Mouse (Mus musculus) T-helper 17 cell (primary cell): ENCODE results near the gene Rab40b.
"Not testable (repeated sequence)": the region's sequence is repeated elsewhere in the genome, so short reads cannot be mapped to it uniquely, and the experiment has no call there.

Experiments
- in situ Hi-C, 2 experiments: fragments of 300-600 bp; cut with MboI, MseI; formaldehyde crosslinking; loops; 1 replicate in 1 of 2; 2 replicates in 1 of 2; pipeline ENCODE4 v1.15.1; 2025; ENCODE audit warnings: high pct_unique_total_duplicates in 2 of 2

Rab40b gene

DNA sequence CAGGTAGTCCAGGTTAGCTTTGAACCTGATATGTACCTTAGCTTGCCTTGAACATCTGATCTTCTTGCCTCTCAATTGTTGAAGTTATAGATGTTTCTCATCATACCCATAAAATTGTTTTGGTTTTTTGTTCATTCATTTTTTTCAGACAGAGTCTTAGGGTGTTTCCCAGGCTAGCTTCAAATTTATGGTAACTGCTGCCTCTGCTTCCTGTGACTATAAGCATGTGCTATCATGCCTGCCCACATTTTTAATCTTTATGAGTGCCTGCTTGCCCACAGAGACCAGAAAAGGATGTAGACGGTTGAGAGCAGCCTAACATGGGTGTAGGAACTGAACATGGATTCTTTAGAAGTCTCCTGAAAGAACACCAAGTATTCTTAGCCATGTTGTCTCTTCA, 19.3 kb downstream of the Rab40b start:
- in situ Hi-C loops = no loop called here

DNA sequence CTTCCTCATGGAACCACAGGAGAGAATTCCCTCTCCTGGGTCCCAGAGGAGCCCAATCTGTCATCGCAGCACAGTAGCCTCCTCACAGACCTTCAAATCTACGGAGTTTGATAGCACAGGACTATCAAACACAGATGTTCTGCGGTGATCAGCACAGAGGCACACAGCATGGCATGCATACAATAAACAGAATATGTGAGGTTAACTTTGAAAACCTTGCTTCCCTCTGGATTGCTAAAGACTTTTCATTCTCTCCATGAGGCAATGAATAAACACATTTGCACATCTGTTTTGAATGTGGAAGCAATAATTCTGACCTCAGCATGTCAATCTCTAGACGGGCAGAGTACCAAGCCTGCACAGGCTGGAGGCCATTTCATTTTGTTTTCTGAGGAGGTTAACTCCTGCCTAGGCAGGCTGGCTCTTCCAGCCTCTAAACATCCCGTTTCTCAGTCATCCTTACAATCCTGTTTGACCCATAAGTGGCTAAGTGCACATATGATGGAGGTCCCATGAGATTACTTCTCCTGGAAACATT, 20.8 kb downstream of the Rab40b start:
- in situ Hi-C loops = no loop called here

DNA sequence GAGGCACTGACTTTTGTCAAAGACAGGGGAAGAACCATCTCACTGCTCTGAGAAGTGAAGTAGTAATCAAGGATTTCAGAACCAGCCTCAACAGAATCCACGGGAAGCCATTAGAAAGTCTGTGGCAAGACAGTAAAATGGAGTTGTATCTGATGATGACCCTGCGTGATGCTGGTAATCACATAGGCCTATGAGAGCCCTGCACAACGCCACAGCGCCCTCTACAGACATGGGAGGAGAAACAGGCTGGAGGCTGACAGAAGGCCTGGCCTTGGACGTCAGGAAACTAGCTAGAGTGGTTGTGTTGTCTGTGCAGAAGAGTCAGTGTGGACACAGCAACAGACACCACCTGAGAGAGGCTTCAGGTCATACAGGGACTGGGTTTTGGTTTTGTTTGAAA, 25.8 kb downstream of the Rab40b start:
- in situ Hi-C loops = no loop called here

DNA sequence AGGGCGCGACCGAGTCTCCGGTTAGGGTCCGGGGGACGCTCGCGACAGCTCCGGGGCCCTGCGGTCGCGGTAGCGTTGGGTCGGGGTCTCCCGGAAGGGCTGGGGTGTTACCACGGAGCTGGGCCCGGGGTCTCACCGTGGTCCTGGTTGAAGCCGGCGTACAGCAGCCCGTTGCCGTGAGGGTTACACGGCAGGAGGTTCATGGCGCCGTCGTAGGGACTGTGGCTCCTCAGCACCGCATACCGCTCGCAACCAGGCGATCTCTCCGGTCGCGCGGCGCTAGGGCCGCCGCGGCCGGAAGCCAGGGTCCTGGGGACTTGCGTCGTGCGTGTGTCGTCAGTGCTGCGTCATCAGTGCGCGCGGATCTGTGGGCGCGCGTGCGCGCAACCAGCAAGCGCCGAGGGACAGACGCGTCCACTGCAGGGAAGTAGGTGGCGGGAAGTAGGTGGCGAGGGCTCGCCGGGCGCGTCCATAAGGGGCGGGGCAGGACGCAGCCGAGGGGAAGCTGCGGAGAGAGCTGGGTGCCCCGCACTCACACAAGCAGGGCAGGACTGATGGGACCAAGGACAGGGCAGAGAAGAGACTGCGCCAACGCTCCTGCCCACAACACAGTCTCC, 33.9 kb downstream of the Rab40b start, which contains the start of gene Wdr45b:
TSS of gene Wdr45b (minus strand) at position 355 of the 617 bp plus-strand sequence.
- in situ Hi-C loops = no loop called here

DNA sequence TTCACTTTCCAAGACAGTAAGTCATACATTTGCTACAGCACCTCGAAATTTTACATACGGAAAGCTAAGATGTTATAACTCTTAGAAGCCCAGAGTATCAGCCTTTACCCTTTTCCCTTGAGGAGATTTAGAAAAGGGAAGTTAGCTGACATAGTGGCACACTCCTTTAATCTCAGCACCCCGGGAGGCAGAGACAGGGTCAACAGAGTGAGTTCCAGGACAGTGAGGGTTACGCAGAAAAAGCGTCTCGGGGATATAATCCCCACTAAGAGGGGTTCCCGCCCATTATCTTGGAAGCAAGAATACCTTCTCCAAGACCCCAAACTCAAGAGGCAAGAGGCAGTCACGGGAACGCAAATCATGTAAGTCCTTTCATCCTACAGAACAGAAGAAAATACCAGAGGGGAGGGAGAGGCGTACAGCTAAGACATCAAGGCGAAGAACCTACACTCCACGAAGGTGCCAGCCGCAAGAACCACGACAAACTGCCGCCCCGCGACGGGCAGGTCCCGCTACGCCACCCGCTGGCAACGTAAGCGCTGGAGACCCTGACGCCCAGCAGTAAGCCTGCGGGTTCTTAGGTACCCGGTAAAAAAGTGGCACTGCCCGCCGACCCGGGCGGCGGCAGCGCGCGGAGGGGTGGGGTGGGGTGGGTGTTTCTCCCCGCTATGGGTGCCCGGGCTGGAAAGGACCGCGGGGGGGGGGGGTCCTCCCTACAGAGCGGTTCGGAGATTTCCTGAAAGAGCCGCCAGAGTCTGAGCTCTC, 34.5 kb downstream of the Rab40b start:
- in situ Hi-C loops = no loop called here

GRCm38 (mm10) chr11:121348727-121349126, 39.3 kb downstream of the Rab40b start:
- in situ Hi-C loops = not testable (repeated sequence)

GRCm38 (mm10) chr11:121348166-121348565, 39.9 kb downstream of the Rab40b start:
- in situ Hi-C loops = no loop called here

DNA sequence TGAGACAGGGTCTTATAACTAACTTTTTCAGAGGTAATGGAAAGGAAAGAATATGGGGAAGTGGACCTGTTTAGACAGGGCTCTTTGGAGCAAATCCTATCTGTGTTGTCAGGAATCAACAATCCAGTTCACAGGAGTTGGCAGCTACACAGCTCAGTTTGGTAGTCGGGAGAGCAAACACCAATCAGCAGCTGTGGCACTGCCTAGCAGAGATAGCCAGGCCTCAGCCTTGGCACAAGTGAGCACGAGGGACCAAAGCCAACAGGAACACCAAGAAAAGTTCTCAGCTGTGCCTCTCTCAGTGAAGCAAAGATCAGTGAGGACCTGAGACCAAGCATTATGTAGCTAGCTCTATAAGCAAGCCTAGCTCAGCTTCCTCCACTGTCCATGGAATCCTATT, 41.0 kb downstream of the Rab40b start:
- in situ Hi-C loops = no loop called here

DNA sequence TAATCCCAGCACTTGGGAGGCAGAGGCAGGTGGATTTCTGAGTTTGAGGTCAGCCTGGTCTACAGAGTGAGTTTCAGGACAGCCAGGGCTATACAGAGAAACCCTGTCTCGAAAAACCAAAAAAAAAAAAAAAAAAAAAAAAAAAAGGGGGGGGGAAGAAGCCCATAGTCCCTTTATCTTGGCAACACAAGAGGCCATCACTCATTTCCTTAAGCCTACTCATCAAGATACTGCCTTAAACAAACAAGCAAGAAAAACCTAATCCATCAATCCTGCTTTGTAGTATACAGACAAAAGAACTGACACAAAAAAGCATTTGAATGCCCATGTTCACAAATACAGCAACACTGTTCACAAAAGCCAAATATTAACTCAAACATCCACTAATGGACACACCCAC, 45.6 kb downstream of the Rab40b start:
- in situ Hi-C loops = not testable (repeated sequence)

DNA sequence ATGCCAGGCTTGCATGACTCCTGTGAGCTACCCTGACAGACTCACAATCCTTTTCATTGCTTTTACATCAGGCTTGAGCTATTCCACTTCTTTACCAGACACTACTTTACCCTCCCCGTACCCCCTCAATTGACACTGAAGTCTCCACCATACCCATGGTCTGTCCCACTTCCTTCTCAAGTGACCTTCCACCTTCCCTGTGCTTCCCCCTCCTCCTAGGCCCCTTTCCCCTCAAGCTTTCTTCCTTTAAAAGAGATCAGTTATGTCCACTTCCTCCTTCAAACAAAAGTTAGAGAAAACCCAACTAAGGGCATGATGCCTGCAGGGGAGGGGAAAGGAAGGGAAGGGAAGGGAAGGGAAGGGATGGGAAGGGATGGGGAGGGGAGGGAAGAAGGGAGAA, 47.8 kb downstream of the Rab40b start:
- in situ Hi-C loops = no loop called here

DNA sequence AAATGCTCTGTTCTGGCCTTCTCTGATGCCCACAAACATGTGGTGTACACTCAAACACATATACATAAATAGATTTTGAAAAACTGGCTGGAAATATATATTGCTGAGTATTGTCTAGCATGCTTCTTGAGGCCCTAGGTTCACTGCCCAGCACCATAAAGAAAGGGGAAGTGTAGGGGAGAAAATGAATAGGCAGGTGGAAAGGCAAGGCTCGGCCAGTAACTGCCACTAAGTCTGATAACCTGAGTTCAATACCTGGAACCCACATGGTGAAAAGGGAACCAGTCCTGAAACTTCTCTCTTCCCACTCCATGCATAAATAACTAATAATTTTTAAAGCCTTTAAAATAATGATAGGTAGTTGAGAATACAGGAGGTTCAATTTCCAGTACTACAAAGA, 48.4 kb downstream of the Rab40b start:
- in situ Hi-C loops = no loop called here

- in situ Hi-C loops = no loop called here
These were observed 56.4 kb downstream of the Rab40b start for GRCm38 (mm10) chr11:121331641-121332040.

DNA sequence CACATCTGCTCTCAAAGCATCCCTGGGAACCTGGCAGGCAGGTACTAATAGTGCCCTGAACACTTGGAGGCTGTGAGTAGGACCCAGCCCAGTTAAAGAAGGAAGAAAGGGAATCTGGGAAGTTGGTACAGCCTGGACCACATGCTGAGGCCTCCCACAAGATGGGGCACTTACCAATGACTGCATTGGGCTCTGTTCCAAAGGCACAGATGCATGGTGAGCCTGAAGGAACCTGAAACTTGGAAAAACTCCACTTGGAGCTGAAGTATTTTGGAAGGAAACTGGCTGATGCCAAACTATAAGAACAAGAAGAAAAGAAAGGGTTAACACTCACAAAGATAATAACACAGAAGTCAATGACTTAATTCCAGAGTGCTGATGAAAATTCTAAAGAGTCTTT, 59.4 kb downstream of the Rab40b start:
- in situ Hi-C loops = no loop called here

DNA sequence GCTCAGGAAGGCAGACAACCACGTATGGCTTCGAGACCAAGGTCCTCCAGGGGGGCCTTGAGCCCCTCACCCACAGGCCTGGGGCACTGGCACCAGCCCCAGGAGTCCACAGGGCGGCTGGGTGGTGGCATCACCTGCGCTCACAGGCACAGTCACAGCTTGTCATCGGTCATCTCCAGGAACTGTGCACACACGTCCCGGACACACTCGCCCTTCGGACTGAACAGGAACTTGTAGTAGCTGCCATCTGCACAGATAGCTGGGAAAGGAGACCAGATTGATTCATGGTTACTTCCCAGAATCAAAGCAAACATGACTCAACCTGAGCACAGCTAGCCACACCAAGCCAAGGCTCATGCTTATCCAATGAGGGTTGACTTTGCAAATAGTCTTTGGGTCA, 59.8 kb downstream of the Rab40b start:
- in situ Hi-C loops = no loop called here

DNA sequence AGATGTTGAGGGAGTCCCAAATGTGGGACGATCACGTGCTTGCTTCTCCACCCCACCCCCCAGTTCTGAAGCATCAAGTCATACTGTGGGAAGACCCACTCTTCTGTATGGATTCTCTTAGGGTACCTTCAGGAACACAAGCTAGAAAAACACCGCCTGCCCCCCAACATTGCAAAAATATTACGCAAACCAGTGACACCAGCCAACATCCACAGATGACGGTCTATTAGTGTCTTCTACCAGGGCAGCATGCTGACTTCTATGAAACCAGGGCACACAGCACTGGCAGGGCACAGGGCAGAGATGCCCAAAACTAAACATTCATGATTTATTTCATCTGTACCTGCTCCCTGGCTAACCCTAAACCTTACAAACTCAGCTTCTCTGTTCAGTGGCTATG, 61.4 kb downstream of the Rab40b start:
- in situ Hi-C loops = no loop called here

DNA sequence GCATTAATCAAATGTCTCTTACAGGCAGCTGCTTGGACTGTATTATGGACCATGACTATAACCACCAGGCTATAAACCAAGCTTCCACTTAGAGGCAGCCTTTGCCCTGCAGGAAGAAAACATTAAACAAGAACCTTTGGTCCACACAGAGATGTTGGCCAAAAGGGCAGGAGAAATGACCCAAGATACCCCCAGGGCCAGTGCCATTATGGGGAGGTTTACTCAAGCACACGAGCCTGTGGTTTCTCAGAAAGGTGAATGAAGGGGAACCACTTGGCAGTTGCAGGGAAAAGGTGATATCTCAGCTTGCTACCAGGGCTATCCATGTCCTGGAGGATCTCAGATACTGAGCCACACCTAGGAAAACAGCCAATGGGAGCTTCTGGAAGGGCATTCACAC, 62.0 kb downstream of the Rab40b start:
- in situ Hi-C loops = no loop called here

DNA sequence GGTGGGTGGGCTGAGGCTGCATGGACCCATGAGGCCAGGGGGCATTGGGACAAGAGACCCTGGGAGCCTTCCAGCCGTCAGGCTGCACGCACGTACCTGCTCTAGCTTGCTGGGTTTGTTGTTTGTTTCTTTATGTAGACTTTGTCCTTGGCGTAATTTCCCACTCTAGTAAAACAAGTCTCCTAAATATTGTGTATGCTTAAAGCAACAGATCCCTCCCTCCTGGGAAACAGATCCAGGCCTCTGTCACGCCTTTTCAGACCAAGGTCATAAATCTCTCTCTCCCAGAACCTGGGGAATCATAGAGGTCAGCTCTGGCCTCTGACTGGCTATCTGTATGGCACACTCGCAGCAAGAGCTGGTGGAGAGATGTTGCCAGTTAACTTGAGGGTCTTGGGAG, 80.3 kb downstream of the Rab40b start:
- in situ Hi-C loops = not testable (repeated sequence)

GRCm38 (mm10) chr11:121306608-121307007, 81.4 kb downstream of the Rab40b start:
- in situ Hi-C loops = no loop called here
